Mouse (Mus musculus) liver, adult 2 months (tissue): ENCODE measurements around the gene Homer2. TPM values are rescaled to one million over a fixed set of nuclear protein-coding genes. Genes with fewer than 3 reads are reported as not detected.

Source experiments
- DNase-seq: peaks from one replicate; pipeline ENCODE4 v3.0.0-alpha.2; 2011; ENCODE audit warnings: low read depth, low spot score; ENCODE audit errors: extremely low read depth
- H3K27ac ChIP-seq: fragments of 200-500 bp; replicated peaks from 2 replicates; pipeline ENCODE4 v1.5.1; 2012; ENCODE audit warnings: low read depth, mild to moderate bottlenecking, control low read depth, inconsistent platforms, low read length; ENCODE audit not compliant: insufficient read depth
- H3K27me3 ChIP-seq: fragments of 200-500 bp; 2 replicates; pipeline ENCODE4 v1.6.1; 2012; ENCODE audit warnings: mild to moderate bottlenecking, moderate library complexity, low read length, inconsistent platforms; ENCODE audit not compliant: control insufficient read depth, insufficient read depth
- H3K36me3 ChIP-seq: fragments of 200-500 bp; 2 replicates; pipeline ENCODE4 v1.6.1; 2012; ENCODE audit warnings: low read length, inconsistent platforms; ENCODE audit not compliant: control insufficient read depth, insufficient read depth
- H3K4me1 ChIP-seq: fragments of 200-500 bp; 2 replicates; pipeline ENCODE4 v1.6.1; 2011; ENCODE audit warnings: low read length; ENCODE audit not compliant: control insufficient read depth, insufficient read depth
- H3K4me3 ChIP-seq: fragments of 200-500 bp; 2 replicates; pipeline ENCODE4 v1.5.1; 2011; ENCODE audit warnings: low read depth, mild to moderate bottlenecking, control low read depth, low read length, moderate library complexity; ENCODE audit not compliant: insufficient read depth
- H3K79me2 ChIP-seq: fragments of 200-500 bp; 2 replicates; pipeline ENCODE4 v1.6.1; 2012; ENCODE audit warnings: inconsistent platforms, mild to moderate bottlenecking, low read length, moderate library complexity; ENCODE audit not compliant: control insufficient read depth, insufficient read depth
- H3K9ac ChIP-seq: fragments of 200-500 bp; 2 replicates; pipeline ENCODE4 v1.6.1; 2012; ENCODE audit warnings: low read depth, mild to moderate bottlenecking, control low read depth, inconsistent platforms, low read length
- CTCF ChIP-seq: fragments of 200-500 bp; IDR thresholded peaks from 2 replicates; pipeline ENCODE4 v1.5.1; 2011; ENCODE audit warnings: low read depth, low read length, control low read depth
- POLR2A ChIP-seq: fragments of 200-500 bp; IDR thresholded peaks from 2 replicates; pipeline ENCODE4 v1.6.1; 2011; ENCODE audit warnings: low read length, control low read depth; ENCODE audit not compliant: insufficient read depth; ENCODE audit errors: extremely low read depth
- WGBS: fragments of 180-500 bp; shearing (Covaris S2); methylation state at CpG from one replicate; pipeline ENCODE4 v1.1.7; 2018; 5-methylcytosine and 5-hydroxymethylcytosine counted together
- polyA plus RNA-seq: library from polyadenylated mRNA; depleted of rRNA; stranded (reverse); fragments of >200 nt; gene quantifications from 2 replicates; pipeline ENCODE4 v1.2.3, GENCODE M21; 2012
- total RNA-seq: library from RNA; depleted of rRNA; stranded (reverse); fragments of >200 nt; gene quantifications from 2 replicates; pipeline ENCODE4 v1.2.3, GENCODE M21; 2014

Gene Homer2
- total and polyA plus RNA-seq, 2 experiments, result 18.4 to 32.2 TPM

DNA sequence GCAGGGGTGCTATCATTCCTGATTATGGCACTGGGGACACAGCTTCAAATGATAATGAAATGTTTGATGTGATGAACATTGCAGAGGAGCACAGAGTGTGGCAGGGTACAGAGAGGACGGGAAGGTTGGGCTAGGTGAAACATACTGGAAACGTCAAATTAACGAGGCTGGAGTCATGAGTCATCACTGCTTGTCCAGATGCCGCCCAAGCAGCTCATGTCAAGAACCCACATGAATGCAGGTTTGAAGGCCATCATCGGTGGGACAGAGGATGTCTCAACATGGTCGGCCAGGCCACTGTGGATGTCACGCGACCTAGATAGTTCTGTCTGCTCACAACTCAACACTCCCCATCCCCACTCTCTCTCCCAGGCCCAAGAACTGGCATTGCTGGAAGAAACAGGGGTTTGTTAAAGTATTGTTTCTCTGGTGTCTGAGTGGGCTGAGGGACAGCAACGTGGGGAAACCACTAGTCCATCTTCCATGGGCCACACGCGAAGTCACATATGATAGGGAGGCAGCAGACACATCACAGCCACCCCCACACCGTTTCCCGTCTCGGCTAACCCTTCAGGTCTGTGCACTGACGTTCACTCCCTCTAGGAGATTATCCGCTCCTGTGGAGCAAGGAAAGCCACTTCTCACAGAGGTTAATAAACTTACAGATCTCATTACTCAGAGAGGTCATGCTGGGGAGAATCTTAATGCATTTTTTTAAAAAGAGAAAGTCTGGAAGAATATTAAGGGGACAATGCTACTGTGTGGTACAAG is 11.4 kb downstream of the Homer2 start:
- Histone ChIP-seq H3K36me3 (no peaks in the 10 kb centered on the region), H3K9ac (no peak overlapping the region), H3K27ac (no peak overlapping the region), H3K4me3 (no peak overlapping the region), H3K79me2 (peaks cover 16% of the 10 kb centered on the region; the same call in 1 of the 2 replicates), H3K27me3 (no peaks in the 10 kb centered on the region), H3K4me1 (0 out of 2 replicates have a peak, but pooled peaks cover 2% of the 10 kb centered on the region)
- no peak for DNase-seq
- TF ChIP-seq POLR2A (no peak), CTCF (no peak)
- 85% methylated on average over 16 of the region's 16 CpGs for WGBS

DNA sequence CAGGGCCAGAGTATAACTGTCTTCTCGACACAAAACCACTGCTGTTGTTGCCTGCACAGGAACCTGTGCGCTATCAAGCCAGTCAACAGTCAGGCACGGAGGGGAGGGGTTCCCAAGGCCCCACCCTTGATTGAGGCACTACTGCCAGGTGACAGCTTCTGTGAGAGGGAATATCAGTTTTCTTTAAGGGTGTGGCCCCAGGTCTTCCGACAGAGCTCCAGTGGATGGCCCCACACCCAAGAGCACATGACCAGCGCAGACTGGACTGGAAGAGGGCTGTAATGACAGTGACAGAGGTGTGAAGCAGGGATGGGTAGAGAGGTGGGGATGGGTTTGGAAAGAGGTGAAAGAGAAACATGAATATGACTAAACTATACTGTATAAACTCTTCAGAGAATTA is 16.3 kb downstream of the Homer2 start:
- no peak overlapping the region for H3K27ac ChIP-seq
- 90% methylated on average over 5 of the region's 5 CpGs for WGBS

GRCm38 (mm10) chr7:81689116-81689681 is 18.1 kb downstream of the Homer2 start:
- WGBS, result 10% methylated on average over 8 of the region's 8 CpGs
- H3K9ac ChIP-seq, result 0 out of 2 replicates have a peak overlapping the region, but pooled peaks have one; percentile 17
- peak; percentile 98 for DNase-seq
- peaks cover 38% of the 10 kb centered on the region for H3K4me1 ChIP-seq
- H3K4me3 ChIP-seq, result no peak overlapping the region
- peak overlapping the region; percentile 87 for H3K27ac ChIP-seq
- H3K27me3 ChIP-seq, result no peaks in the 10 kb centered on the region
- H3K79me2 ChIP-seq, result peaks cover 9% of the 10 kb centered on the region; the same call in 1 of the 2 replicates
- no peaks in the 10 kb centered on the region for H3K36me3 ChIP-seq
- TF ChIP-seq CTCF, result no peak

More for the DNA sequence above, 16.3 kb downstream of the Homer2 start:
- no peak for TF ChIP-seq POLR2A
- no peak for TF ChIP-seq CTCF
- no peaks in the 10 kb centered on the region for H3K36me3 ChIP-seq
- no peak for DNase-seq
- no peak overlapping the region for H3K9ac ChIP-seq
- H3K4me3 ChIP-seq, result no peak overlapping the region
- H3K4me1 ChIP-seq, result peaks cover 22% of the 10 kb centered on the region
- no peaks in the 10 kb centered on the region for H3K27me3 ChIP-seq
- H3K79me2 ChIP-seq, result peaks cover 9% of the 10 kb centered on the region; the same call in 1 of the 2 replicates

DNA sequence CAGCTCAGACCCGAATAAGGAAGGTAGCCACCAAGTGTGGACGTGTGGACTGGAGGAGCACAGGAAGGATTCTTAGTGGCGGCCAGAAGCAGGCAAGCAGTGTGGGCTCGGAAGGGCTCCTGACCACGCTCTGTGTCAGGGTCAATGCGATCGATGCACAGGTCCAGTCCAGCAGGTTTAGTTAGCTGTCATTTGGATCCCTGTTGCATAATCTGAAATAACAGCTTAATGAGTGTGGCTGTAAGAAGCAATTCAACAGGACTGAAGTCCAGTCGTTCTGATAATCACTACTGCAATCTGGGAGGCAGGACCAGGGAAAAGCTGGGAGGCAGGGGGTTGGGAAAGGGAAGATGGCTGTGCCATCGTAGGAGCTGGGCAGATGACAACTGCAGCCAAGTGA is 18.9 kb downstream of the Homer2 start:
- 18% methylated on average over 9 of the region's 9 CpGs for WGBS
- no peaks in the 10 kb centered on the region for H3K27me3 ChIP-seq
- no peaks in the 10 kb centered on the region for H3K36me3 ChIP-seq
- H3K4me1 ChIP-seq, result peaks cover 41% of the 10 kb centered on the region
- TF ChIP-seq CTCF, result no peak
- no peak for TF ChIP-seq POLR2A
- H3K9ac ChIP-seq, result peak overlapping the region; percentile 62
- DNase-seq, result peak; percentile 99
- H3K4me3 ChIP-seq, result peak overlapping the region; percentile 38
- peak overlapping the region; percentile 94 for H3K27ac ChIP-seq
- peaks cover 9% of the 10 kb centered on the region; the same call in 1 of the 2 replicates for H3K79me2 ChIP-seq

DNA sequence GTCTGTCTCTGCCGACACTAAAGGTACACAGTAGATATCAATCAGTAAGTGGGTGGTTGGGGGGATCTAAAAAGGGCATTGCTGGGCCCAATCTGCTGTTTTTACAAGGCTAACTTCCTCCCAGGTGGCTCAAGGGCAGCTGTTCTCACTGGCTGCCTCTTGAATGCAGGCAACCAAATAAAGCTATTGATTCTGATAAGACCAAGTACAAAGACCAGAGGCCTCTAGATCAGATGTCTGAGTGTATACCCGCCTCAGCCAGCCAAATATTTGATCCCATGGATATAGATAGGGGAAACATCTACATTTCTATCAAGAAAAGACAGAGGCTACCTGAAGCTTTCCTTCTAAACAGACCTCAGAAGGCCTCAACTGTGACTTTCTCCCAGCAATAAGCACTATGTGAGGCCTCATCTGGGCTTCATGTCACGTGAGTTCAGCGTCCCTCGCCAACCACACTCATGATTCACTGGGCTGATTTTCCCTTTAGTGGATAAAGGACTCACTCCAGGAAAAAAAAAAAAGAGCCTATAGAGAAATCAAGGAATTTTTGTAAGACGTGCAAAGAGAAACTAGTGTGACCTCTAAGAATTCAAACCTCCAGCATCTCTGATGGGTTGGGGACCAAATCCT is 19.5 kb downstream of the Homer2 start:
- H3K27me3 ChIP-seq, result no peaks in the 10 kb centered on the region
- H3K4me1 ChIP-seq, result peaks cover 44% of the 10 kb centered on the region
- no peaks in the 10 kb centered on the region for H3K36me3 ChIP-seq
- peak overlapping the region; percentile 62 for H3K9ac ChIP-seq
- H3K27ac ChIP-seq, result peak overlapping the region; percentile 94
- peaks cover 9% of the 10 kb centered on the region; the same call in 1 of the 2 replicates for H3K79me2 ChIP-seq
- H3K4me3 ChIP-seq, result peak overlapping the region; percentile 38
- TF ChIP-seq CTCF (no peak), POLR2A (no peak)
- peak; percentile 86 for DNase-seq
- 8% methylated on average over 6 of the region's 6 CpGs for WGBS
